Mouse (Mus musculus) heart, embryonic 11.5 days (tissue): Measurements from ENCODE around the gene Hsp90ab1. TPM values are rescaled to one million over a fixed set of nuclear protein-coding genes. Genes with fewer than 3 reads are reported as not detected.

Experiments
- ATAC-seq: fragments of 200-750 bp; cut with Nextera tagmentation; replicated peaks from 2 replicates; pipeline ENCODE4 v1.8.0; 2017; ENCODE audit warnings: moderate library complexity; ENCODE audit not compliant: insufficient number of reproducible peaks, low FRiP score, low TSS enrichment
- H3K27ac ChIP-seq: fragments of 300-500 bp; sonication (generic); 2 replicates; pipeline ENCODE4 v1.5.1; 2014; ENCODE audit warnings: mild to moderate bottlenecking, low read depth, low read length
- H3K27me3 ChIP-seq: fragments of 300-500 bp; sonication (generic); 2 replicates; pipeline ENCODE4 v1.6.1; 2014; ENCODE audit warnings: mild to moderate bottlenecking, low read length, mixed read lengths; ENCODE audit not compliant: control insufficient read depth, insufficient read depth
- H3K36me3 ChIP-seq: fragments of 300-500 bp; sonication (generic); 2 replicates; pipeline ENCODE4 v1.6.1; 2014; ENCODE audit warnings: mild to moderate bottlenecking, low read length, moderate library complexity, mixed read lengths; ENCODE audit not compliant: control insufficient read depth, insufficient read depth
- H3K4me1 ChIP-seq: fragments of 300-500 bp; sonication (generic); 2 replicates; pipeline ENCODE4 v1.6.1; 2014; ENCODE audit warnings: low read length; ENCODE audit not compliant: control insufficient read depth, insufficient read depth
- H3K4me2 ChIP-seq: fragments of 300-500 bp; sonication (generic); 2 replicates; pipeline ENCODE4 v1.6.1; 2014; ENCODE audit warnings: mild to moderate bottlenecking, moderate library complexity
- H3K4me3 ChIP-seq: fragments of 300-500 bp; sonication (generic); 2 replicates; pipeline ENCODE4 v1.5.1; 2014; ENCODE audit warnings: low read depth, low read length
- H3K9ac ChIP-seq: fragments of 300-500 bp; sonication (generic); 2 replicates; pipeline ENCODE4 v1.6.1; 2014; ENCODE audit warnings: mild to moderate bottlenecking, low read depth, low read length, moderate library complexity
- H3K9me3 ChIP-seq: fragments of 300-500 bp; sonication (generic); replicated peaks from 2 replicates; pipeline ENCODE4 v1.6.1; 2016; ENCODE audit warnings: low read length; ENCODE audit not compliant: control insufficient read depth
- WGBS: fragments of 180-500 bp; shearing (Covaris S2); extraction: QIAGEN DNeasy Blood & Tissue Kit; methylation state at CpG from one replicate; pipeline ENCODE4 v1.1.7; 2014; ENCODE audit not compliant: insufficient replicate concordance; 5-methylcytosine and 5-hydroxymethylcytosine counted together
- polyA plus RNA-seq: library from polyadenylated mRNA; unstranded; fragments of >200 nt; fragmentation: Nextera tagmentation; extraction: Ambion mirVana; gene quantifications from 2 replicates; pipeline ENCODE4 v1.2.1, GENCODE M21; 2014

Hsp90ab1 gene
- polyA plus RNA-seq, 1 experiment from 2014 or later = 1,495 TPM

DNA sequence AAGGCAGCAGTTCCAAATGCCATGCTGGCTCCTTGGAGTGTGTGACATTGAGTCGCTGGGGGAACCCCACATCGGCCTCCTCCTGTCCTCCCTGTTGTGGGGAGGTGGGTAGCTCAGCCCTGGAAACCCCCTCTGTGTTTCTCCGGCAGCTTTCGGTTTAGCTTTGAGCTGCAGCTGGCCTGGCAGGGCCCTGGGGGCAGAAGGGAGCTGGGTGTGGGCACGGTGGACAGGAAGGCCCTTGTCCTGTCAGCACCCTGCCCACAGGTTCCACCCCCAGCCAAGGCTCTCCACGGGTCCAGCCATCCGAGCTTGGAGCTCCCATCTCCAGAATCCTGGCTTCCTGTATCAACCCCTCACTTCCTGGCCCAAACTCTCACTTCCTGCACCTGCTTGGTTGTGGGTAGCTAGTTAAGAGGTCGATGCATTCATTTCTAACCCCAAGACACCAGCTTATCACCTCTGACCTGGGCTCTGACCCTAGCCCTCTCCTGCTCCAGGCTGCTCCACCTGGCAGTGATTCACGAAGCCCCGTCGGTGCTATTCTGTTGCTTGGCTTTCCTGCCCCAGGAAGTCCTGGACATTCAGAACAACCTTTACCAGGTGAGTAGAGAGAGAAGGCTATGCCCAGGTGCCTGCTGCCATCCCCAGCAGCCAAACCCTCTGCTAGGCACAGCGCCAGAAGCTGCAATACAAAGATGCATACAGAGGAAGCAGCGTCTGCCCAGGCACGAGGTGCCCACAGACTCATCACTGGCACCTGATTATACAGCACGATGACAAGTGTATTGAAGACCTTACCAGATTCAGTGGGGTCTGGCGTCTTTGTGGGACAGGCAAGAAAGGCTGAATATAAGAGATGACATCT is 14.8 kb downstream of the Hsp90ab1 start:
- Histone ChIP-seq H3K4me2 (peak overlapping the region; percentile 5; the same call in 1 of the 2 replicates), H3K4me1 (0 out of 2 replicates have a peak, but pooled peaks cover 3% of the 10 kb centered on the region), H3K9me3 (no peaks in the 10 kb centered on the region), H3K27me3 (peaks cover 19% of the 10 kb centered on the region), H3K4me3 (no peak overlapping the region), H3K9ac (no peak overlapping the region), H3K27ac (no peak overlapping the region), H3K36me3 (no peaks in the 10 kb centered on the region)
- WGBS = 55% methylated on average over 16 of the region's 16 CpGs
- ATAC-seq = no peak

DNA sequence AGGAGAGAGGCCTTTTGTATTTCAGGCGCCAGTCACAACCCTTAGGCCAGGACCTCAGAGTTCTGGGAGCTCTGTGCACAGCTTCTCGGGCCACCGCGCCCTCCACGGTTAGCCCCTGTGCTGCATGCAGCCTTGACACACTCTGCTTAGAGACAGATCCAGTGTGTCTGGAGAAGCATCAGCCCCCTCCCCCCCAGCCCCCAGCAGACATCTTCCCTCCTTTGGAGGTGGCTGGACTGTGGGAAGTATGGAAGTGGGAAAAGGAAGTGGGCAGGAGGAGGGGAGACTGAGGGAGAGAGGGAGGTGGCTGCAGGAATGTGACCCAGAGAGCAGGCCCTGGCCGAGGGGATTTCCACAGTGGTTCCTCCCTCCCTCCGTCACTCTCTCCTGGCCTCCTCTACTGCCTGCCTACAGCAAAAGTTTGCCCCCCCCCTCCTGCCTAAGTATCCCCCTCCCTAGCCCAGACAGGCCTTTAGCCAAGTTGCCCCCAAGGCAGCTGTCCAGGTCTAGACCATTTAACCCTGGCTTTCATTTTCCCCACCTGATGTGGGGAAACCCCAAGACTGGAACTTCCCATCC is 15.7 kb downstream of the Hsp90ab1 start:
- Histone ChIP-seq H3K9me3 (no peaks in the 10 kb centered on the region), H3K27ac (no peak overlapping the region), H3K9ac (no peak overlapping the region), H3K36me3 (no peaks in the 10 kb centered on the region), H3K4me3 (no peak overlapping the region), H3K4me2 (peak overlapping the region; percentile 20; the same call in 1 of the 2 replicates), H3K27me3 (peaks cover 22% of the 10 kb centered on the region), H3K4me1 (0 out of 2 replicates have a peak, but pooled peaks cover 3% of the 10 kb centered on the region)
- no peak for ATAC-seq
- WGBS = 71% methylated on average over 7 of the region's 7 CpGs

DNA sequence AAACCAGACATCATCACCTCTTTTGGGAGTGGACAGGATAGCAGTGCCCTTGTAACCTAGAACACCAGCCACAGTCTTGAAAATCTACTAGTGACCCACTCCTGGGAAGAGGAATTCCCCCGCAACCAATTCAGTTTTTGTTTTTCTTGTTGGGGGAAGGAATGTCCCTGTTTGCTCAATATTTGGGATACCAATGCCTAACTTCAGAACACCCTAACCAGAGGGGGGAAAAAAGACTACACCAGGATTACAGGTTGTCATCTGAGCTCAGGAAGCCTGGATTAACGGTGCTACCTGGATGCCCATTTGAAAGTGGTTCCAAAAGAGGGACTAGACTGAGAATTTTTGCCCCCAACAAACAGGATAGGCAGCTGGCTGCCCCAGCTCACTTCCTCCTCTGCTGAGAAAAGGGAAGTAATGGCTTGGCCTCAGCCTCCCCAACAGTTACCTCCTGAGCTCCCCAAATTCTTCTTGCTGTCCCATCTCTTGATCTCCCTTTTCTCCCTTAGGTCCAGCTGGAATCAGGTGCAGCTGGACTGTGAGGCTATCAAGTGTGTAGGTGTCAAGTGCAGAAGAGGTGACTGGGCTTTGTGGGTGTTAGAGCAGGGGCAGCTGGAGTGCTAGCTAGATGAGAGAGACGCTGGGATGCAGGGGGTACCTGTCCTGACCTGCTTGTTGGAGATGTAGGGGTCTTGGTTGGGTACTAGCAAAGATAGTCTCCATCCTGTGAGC is 16.4 kb downstream of the Hsp90ab1 start:
- H3K9ac ChIP-seq = no peak overlapping the region
- peak overlapping the region; percentile 60 for H3K4me3 ChIP-seq
- 71% methylated on average over 3 of the region's 3 CpGs for WGBS
- H3K27ac ChIP-seq = no peak overlapping the region
- H3K4me1 ChIP-seq = peaks cover 6% of the 10 kb centered on the region; the same call in 1 of the 2 replicates
- H3K9me3 ChIP-seq = no peaks in the 10 kb centered on the region
- no peaks in the 10 kb centered on the region for H3K36me3 ChIP-seq
- H3K4me2 ChIP-seq = peak overlapping the region; percentile 94
- H3K27me3 ChIP-seq = peaks cover 22% of the 10 kb centered on the region
- ATAC-seq = no peak

DNA sequence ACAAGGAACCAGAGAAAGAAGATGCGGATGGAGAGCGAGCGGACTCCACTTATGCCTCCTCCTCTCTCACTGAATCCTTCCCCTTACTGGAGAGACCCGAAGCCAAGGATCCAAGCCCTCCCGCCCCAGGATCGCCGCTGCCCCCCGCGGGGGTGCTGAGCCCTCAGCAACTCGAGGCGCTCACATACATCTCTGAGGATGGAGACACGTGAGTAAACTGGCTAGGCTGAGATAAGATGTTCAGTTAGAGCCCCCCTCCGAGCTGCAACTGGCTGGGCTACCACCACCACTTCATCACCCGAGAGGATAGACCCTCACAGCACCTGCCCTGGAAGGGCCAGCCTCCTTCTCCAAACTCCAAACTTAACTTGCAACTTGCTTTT is 17.0 kb downstream of the Hsp90ab1 start:
- Histone ChIP-seq H3K36me3 (no peaks in the 10 kb centered on the region), H3K4me1 (peaks cover 6% of the 10 kb centered on the region; the same call in 1 of the 2 replicates), H3K27me3 (peaks cover 22% of the 10 kb centered on the region), H3K9me3 (no peaks in the 10 kb centered on the region), H3K4me3 (peak overlapping the region; percentile 60), H3K9ac (peak overlapping the region; percentile 65), H3K4me2 (peak overlapping the region; percentile 94), H3K27ac (no peak overlapping the region)
- ATAC-seq = no peak
- 2% methylated on average over 14 of the region's 14 CpGs for WGBS

DNA sequence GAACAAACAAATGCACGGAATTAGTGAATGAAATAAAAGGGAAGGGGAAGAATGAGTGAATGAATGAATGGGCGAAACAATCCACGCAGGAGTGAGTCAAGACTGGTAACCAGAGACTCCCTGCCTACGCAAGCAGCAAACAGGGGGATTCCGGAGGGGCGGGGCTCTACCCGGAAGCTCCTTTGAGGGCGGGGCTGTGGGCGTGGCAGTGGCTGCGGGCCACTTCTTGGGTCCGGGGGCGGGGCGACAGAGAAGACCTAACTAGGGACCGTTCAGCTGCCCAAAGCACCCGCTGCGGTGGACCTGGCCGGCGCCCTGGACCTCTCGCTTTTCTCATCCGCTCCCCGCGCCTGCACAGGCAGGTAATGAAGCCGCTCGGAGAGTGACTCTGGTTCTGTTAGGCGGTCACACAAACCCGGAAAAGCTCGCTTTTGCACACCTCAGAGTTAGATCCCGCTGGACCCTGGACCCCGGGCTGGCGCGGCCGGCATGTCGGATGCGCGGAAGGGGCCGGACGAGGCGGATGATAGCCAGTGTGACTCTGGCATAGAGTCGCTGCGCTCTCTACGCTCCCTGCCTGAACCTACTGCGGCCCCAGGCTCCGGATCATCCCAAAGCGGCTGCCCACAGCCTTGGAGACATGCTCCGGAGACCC is 17.5 kb downstream of the Hsp90ab1 start, which contains the start of gene Nfkbie:
Nfkbie (plus strand) TSS at position 252 of the 655 bp plus-strand sequence.
- under 1% methylated on average over 45 of the region's 45 CpGs for WGBS

DNA sequence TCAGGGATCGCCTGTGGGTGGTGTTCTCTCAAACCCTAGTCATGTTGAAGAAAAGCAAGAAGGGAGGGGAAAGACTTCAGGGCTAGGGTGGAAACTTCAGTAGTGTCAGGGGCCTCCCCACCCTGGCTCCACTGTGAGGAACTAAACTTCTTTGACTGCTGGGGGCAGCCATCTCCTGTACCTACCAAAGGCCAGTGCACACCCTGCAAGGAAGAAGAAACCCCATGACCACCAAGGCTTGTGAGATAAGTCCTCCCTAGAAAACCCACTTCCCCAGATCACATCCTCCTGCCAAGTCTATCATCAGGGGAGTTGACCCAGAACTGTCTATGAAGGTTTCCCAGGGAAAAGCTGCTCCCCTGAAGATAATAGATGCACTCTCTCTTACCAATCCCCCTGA is 18.7 kb downstream of the Hsp90ab1 start:
- Histone ChIP-seq H3K36me3 (no peaks in the 10 kb centered on the region), H3K4me3 (no peak overlapping the region), H3K27ac (no peak overlapping the region), H3K4me2 (no peak overlapping the region), H3K27me3 (peaks cover 25% of the 10 kb centered on the region), H3K9me3 (no peaks in the 10 kb centered on the region), H3K9ac (no peak overlapping the region), H3K4me1 (peaks cover 9% of the 10 kb centered on the region; the same call in 1 of the 2 replicates)
- WGBS = 40% methylated on average over 1 of the region's 1 CpGs
- ATAC-seq = no peak

More for the DNA sequence above, 17.5 kb downstream of the Hsp90ab1 start, which contains the start of gene Nfkbie:
- Histone ChIP-seq H3K4me1 (peaks cover 6% of the 10 kb centered on the region; the same call in 1 of the 2 replicates), H3K4me3 (peak within 1 kb of the TSS; percentile 60), H3K36me3 (no peaks in the 10 kb centered on the region), H3K27ac (no peak within 1 kb of the TSS), H3K9me3 (no peaks in the 10 kb centered on the region), H3K9ac (peak within 1 kb of the TSS; percentile 65), H3K27me3 (peaks cover 22% of the 10 kb centered on the region), H3K4me2 (peak within 1 kb of the TSS; percentile 94)
- peak; percentile 74 for ATAC-seq

DNA sequence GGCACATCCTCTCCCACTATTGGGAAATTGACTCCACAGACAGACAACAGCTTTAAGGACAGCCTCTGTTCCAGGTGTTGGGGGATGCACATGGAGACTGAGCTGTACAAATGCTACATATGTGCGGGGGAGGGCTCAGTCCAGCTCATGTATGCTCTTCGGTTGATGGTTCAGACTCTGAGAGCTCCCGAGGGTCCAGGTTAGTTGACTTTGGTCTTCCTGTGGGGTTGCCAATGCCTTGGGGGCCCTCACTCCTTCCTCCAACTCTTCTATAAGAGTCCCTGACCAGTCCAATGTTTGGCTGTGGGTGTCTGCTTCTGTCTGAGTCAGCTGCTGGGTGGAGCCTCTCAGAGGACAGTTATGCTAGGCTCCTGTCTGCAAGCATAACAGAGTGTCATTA is 20.0 kb downstream of the Hsp90ab1 start:
- Histone ChIP-seq H3K4me3 (no peak overlapping the region), H3K36me3 (no peaks in the 10 kb centered on the region), H3K9ac (no peak overlapping the region), H3K4me2 (no peak overlapping the region), H3K27ac (no peak overlapping the region), H3K27me3 (peaks cover 39% of the 10 kb centered on the region), H3K4me1 (peaks cover 12% of the 10 kb centered on the region), H3K9me3 (no peaks in the 10 kb centered on the region)
- no peak for ATAC-seq
- 65% methylated on average over 3 of the region's 3 CpGs for WGBS
